Mouse (Mus musculus): ENCODE measurements around the gene Snap91.

GRCm38 (mm10) chr9:86798129-86798528, 82.3 kb downstream of the Snap91 start:
- TF ChIP-seq POLR2A (IDR thresholded peaks at IDR 0.05; ENCODE audit: low read depth, low read length) (no peak), CTCF (IDR thresholded peaks at IDR 0.05; ENCODE audit: extremely low read depth, insufficient read depth, insufficient read length, insufficient replicate concordance) (no peak)

All from spleen, adult 2 months (tissue).